Mouse (Mus musculus): Measurements from ENCODE around the gene Atp6v0d1. TPM values are rescaled to one million over a fixed set of nuclear protein-coding genes. Genes with fewer than 3 reads are reported as not detected.
"Not testable (repeated sequence)": the region's sequence is repeated elsewhere in the genome, so short reads cannot be mapped to it uniquely, and the experiment has no call there.

The Atp6v0d1 gene
- total and polyA plus RNA-seq, 2 experiments from 2014 or later: 238 to 272 TPM

DNA sequence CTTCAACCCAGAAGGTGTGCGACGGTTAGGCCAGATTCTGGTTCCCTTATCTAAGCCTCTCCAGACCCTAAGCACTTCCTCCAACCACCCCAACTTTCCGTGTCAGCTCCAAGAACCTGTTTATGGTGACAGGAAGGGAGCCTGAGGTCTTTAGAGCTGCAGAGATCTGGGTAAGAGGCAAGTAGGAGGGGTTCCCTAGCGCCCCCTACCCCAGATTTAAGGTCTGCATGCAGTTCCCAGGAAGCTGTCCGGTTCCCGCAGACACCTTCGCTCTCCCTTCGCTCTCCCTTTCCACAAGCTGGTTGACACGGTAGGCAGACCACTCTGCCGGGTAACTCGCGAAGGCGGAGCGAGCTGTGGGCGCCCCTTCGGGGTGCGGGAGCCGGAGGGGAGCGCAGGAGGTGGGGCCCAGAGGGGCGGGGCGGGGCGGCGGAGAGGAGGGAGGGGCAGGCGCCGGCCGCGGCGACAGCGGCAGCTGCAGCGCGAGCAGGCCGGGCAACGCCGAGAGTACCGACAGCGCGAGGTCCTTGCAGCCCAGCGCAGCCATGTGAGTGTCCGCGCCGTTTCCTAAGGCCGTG lies 39.0 kb upstream of the Atp6v0d1 start, which contains the start of gene Ripor1:
Ripor1 (plus strand) TSS at position 452 of the 578 bp plus-strand sequence.
- DNase-seq (ENCODE audit: low spot score) (peak; percentile 81), ATAC-seq (ENCODE audit: low FRiP score) (peak; percentile 79)
- under 1% methylated on average over 20 of the region's 42 CpGs for WGBS
- Histone ChIP-seq H3K9me3 (ENCODE audit: low read length) (no peaks in the 10 kb centered on the region), H3K9ac (replicated peaks; ENCODE audit: low read length, poor library complexity, severe bottlenecking) (peak within 1 kb of the TSS; percentile 98), H3K4me1 (ENCODE audit: insufficient read depth, low read length) (peaks cover 4% of the 10 kb centered on the region; the same call in 1 of the 2 replicates), H3K27ac (ENCODE audit: low read depth, low read length) (peak within 1 kb of the TSS; percentile 95), H3K4me2 (ENCODE audit: low read depth, low read length, poor library complexity, severe bottlenecking) (peak within 1 kb of the TSS; percentile 90), H3K36me3 (ENCODE audit: insufficient read depth, low read length) (no peaks in the 10 kb centered on the region), H3K4me3 (ENCODE audit: low read depth, low read length) (peak within 1 kb of the TSS; percentile 94), H3K27me3 (ENCODE audit: insufficient read depth, low read length) (no peaks in the 10 kb centered on the region)
- peak; percentile 80 for TF ChIP-seq CTCF (IDR thresholded peaks at IDR 0.05)

DNA sequence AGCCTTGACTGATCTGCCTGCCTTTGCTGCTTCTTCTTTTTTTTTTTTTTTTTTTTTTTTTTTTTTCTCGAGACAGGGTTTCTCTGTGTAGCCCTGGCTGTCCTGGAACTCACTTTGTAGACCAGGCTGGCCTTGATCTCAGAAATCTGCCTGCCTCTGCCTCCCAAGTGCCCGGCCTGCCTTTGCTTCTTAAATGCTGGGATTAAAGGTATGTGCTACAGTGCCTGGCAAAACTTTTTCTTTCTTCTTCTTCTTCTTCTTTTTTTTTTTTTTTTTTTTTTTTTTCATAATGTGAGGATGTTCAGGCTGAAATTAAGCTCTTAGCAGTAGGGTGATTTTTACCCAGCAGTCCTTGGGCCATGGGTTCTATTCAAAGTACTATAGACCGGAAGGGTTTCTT lies 36.7 kb upstream of the Atp6v0d1 start:
- ATAC-seq (ENCODE audit: low FRiP score); H3K36me3 ChIP-seq (ENCODE audit: insufficient read depth, low read length); H3K27ac ChIP-seq (ENCODE audit: low read depth, low read length); H3K9me3 ChIP-seq (ENCODE audit: low read length); DNase-seq (ENCODE audit: low spot score); H3K4me1 ChIP-seq (ENCODE audit: insufficient read depth, low read length); H3K4me3 ChIP-seq (ENCODE audit: low read depth, low read length); H3K9ac ChIP-seq (replicated peaks; ENCODE audit: low read length, poor library complexity, severe bottlenecking); H3K4me2 ChIP-seq (ENCODE audit: low read depth, low read length, poor library complexity, severe bottlenecking); H3K27me3 ChIP-seq (ENCODE audit: insufficient read depth, low read length): not testable (repeated sequence)
- WGBS: 93% methylated on average over 2 of the region's 3 CpGs

DNA sequence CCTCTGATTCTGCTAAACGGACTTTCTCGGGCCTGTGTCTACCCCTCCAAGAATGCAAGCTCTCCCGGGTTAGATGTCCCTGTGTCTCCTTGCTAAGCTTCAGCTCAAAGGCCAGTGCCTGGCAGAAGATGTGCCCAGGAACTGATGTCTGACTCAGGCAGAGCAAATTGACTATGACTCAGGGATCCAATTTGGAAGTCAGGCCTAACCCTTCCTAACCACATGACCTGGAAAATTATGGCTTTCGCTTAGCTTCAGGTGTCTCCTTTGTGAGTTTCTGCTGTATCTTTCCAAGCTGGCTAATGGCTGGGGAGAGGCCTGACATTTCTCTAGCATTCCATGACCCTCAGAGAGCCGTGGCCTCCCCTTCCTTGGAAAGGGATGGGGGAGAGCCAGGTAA lies 35.5 kb upstream of the Atp6v0d1 start:
- DNase-seq (ENCODE audit: low spot score) (no peak), ATAC-seq (ENCODE audit: low FRiP score) (no peak)
- TF ChIP-seq CTCF (IDR thresholded peaks at IDR 0.05): no peak
- H3K4me3 ChIP-seq (ENCODE audit: low read depth, low read length): no peak overlapping the region
- H3K27me3 ChIP-seq (ENCODE audit: insufficient read depth, low read length): no peaks in the 10 kb centered on the region
- H3K36me3 ChIP-seq (ENCODE audit: insufficient read depth, low read length): no peaks in the 10 kb centered on the region
- H3K4me2 ChIP-seq (ENCODE audit: low read depth, low read length, poor library complexity, severe bottlenecking): no peak overlapping the region
- H3K27ac ChIP-seq (ENCODE audit: low read depth, low read length): no peak overlapping the region
- H3K9me3 ChIP-seq (ENCODE audit: low read length): no peaks in the 10 kb centered on the region
- no peaks in the 10 kb centered on the region for H3K4me1 ChIP-seq (ENCODE audit: insufficient read depth, low read length)
- no peak overlapping the region for H3K9ac ChIP-seq (replicated peaks; ENCODE audit: low read length, poor library complexity, severe bottlenecking)
- 71% methylated on average over 5 of the region's 5 CpGs for WGBS

DNA sequence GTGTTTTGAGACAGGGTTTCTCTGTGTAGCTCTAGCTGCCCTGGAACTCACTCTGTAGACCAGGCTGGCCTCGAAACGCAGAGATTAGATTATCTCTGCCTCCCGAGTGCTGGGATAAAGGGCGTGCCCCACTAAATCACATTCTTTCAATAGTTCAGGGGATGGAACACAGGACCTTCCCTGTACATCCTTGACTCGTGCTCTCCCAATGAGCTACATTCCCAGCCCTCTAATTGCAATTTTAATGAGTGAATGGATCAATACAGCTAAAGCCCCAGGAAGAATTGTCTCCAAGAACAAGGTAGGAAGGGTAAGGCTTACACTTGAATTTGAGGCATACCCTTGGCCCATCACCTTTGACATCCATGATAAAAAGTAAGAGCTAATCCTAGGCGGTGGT lies 32.9 kb upstream of the Atp6v0d1 start:
- no peak for TF ChIP-seq CTCF (IDR thresholded peaks at IDR 0.05)
- H3K4me2 ChIP-seq (ENCODE audit: low read depth, low read length, poor library complexity, severe bottlenecking): no peak overlapping the region
- WGBS: 83% methylated on average over 6 of the region's 6 CpGs
- no peaks in the 10 kb centered on the region for H3K9me3 ChIP-seq (ENCODE audit: low read length)
- DNase-seq (ENCODE audit: low spot score) (no peak), ATAC-seq (ENCODE audit: low FRiP score) (no peak)
- H3K27me3 ChIP-seq (ENCODE audit: insufficient read depth, low read length): no peaks in the 10 kb centered on the region
- H3K36me3 ChIP-seq (ENCODE audit: insufficient read depth, low read length): no peaks in the 10 kb centered on the region
- no peak overlapping the region for H3K9ac ChIP-seq (replicated peaks; ENCODE audit: low read length, poor library complexity, severe bottlenecking)
- no peaks in the 10 kb centered on the region for H3K4me1 ChIP-seq (ENCODE audit: insufficient read depth, low read length)
- no peak overlapping the region for H3K27ac ChIP-seq (ENCODE audit: low read depth, low read length)
- H3K4me3 ChIP-seq (ENCODE audit: low read depth, low read length): no peak overlapping the region

DNA sequence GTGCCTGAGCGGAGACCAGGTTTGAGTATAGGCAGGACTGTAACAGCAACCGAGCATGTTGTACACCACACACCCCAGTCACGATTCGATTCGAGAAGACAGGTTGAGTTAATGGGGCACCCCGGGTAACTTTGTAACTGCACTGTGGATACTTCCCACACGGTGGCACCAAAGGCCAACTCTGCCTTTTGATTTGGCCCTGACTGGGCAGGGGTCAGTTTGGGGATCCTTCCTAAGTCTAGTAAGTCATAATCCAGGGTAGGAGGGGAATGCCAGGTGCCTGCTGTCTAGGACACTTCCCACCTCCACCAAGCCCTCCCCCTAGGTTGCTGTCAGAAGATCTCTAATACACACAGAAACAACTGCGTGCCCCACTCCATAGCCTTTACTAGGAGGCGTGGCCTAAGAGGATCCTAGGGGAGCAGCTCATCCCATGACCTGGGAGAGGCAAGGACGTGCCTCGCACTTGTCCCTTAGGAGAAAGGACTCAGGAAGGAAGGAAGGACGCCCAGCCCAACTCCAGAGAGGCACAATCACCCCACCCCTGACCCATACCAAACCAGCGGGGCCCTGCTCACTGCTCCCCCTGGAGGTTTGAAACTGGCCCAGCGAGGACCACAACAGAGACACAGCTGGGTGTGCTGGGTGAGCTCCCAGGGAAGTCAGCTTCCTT lies 30.7 kb upstream of the Atp6v0d1 start:
- Histone ChIP-seq H3K4me2 (ENCODE audit: low read depth, low read length, poor library complexity, severe bottlenecking) (0 out of 2 replicates have a peak overlapping the region, but pooled peaks have one; percentile 24), H3K27me3 (ENCODE audit: insufficient read depth, low read length) (no peaks in the 10 kb centered on the region), H3K27ac (ENCODE audit: low read depth, low read length) (no peak overlapping the region), H3K9ac (replicated peaks; ENCODE audit: low read length, poor library complexity, severe bottlenecking) (no peak overlapping the region), H3K36me3 (ENCODE audit: insufficient read depth, low read length) (no peaks in the 10 kb centered on the region), H3K9me3 (ENCODE audit: low read length) (no peaks in the 10 kb centered on the region), H3K4me1 (ENCODE audit: insufficient read depth, low read length) (no peaks in the 10 kb centered on the region), H3K4me3 (ENCODE audit: low read depth, low read length) (no peak overlapping the region)
- DNase-seq (ENCODE audit: low spot score) (no peak), ATAC-seq (ENCODE audit: low FRiP score) (0 out of 2 replicates have a peak, but pooled peaks have one; percentile 31)
- 8% methylated on average over 14 of the region's 14 CpGs for WGBS
- peak; percentile 69 for TF ChIP-seq CTCF (IDR thresholded peaks at IDR 0.05)
